Mouse (Mus musculus): ENCODE measurements at regions not wholly inside any gene's neighbourhood (a gene's known extent, or its start where the extent isn't known, plus 50 kb on each side); places are given as distances from the start of the nearest gene placed in this dataset.
"Not testable (repeated sequence)": the region's sequence is repeated elsewhere in the genome, so short reads cannot be mapped to it uniquely, and the experiment has no call there.

DNA sequence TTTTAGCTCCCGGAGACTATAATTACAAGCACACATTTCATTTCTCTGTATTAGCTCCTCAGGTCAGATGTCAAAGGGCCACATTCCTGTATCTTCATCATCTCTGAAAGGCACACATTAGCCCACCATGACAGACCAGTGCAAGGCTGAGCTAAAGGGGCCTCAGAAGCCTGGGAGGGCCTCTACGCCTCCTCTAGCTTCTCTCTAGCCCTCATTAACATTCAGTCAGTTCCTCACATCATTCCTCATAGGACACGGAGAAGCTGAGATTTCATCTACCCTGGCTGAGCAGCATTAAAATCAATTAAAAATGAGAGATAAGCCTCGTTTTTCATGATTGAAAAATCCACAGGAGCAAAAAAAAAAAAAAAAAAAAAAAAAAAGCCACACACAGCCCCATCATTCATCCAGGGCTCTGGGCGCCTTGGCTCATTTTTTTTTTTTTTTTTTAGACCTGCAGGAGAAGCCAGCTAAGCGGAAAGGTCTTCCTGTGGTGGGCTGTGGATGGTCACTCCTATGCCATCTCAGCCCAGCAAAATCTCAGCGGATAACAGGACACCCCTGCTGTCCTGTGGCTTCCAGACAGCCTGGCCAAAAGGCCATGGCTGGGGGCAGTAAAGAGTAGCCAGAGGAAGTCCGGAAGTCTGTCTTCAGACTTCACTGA is 82.5 kb downstream of the Rhob start:
- no peak for DNase-seq (ENCODE audit: low spot score in 2 of 2)
- intact Hi-C loops (cut with DNase I) = no loop called here

DNA sequence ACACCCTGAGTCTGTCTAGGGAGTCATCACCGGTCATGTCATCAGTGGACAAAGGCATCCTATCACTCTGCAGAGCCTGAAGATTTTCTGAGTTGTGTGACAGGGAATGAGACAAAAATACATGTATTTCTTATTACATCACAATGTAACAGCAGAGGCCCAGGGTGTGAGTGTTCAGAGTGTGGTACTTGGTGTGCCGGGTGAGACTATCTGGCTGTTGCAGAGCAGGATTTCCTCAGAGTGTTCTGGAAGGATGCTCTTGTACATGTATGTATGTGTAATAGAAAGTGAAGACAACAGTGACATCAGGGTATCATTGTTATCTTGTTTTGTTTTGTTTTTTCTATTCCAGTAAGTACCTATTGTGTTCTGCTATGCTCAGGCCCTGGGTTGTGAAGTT is 87.7 kb downstream of the Rhob start:
- no peak for DNase-seq (ENCODE audit: low spot score in 2 of 2)
- intact Hi-C loops (cut with DNase I) = no loop called here

DNA sequence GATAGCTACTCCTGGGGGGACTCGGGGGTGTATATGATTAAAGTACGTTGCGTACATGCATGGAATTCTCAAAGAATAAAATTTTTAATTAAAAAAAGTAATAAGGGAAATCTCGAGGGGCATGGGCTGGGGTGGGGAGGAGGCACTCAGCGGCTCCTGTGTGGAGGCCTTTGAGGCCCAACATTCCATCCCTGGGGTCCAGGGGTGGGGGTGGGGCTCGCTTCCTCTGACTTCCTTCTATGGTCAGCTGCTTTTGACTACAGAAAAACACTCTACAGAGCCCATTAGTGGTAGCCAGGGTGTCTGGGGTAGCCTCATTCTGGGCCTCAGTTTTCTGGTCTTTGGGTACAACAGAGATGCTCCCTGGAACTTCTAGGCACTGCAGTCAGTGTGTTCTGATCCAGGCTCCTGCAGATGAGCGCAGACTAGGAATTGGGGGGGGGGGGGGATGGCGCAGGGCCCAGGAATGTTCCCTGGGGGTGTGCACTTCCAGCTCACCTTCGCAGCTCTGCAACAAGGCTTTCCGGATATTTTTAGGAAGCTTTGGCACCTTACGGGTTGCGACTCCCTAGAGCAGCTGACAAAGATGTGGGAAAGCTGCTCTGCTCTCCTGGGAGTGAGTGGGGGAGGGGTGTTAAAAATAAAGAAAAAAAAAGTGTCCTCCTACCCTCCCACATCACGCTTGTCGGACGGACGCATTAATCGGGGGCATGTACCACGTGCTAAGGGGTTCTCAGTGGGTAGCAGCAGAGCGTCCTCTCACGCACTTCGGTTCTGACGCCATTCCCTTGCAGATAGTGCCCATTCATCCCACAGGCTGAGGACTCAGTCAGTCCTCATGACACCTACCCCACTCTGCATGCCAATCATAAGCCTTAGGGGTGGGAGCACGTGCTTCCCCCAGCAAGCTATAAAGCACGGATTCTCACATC is 89.1 kb downstream of the Rhob start:
- intact Hi-C loops (cut with DNase I) = no loop called here
- DNase-seq (ENCODE audit: low spot score in 2 of 2) = peak; percentile 30 to 63

DNA sequence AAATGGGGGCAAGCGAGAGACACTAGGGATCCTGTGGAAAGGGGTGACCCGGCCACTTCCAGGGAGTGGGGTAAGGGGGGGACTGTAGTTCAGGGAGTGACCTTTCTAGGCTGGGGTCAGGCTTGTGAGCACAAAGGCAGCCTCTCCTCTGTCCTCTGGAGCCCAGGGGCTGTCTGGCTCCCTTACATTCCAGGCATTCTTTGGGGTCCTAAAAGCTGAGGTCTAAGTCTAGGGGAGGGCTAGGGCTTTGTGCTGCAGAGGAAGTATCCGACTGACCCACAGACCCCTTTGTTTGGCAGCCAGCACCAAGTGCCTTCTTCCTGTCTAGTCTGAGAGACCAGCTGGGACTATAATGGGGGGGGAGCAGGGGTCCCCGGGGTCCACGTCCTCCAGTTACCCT is 88.9 kb downstream of the Hs1bp3 start:
- no peak for DNase-seq (ENCODE audit: low spot score in 2 of 2)
- intact Hi-C loops (cut with DNase I) = no loop called here

DNA sequence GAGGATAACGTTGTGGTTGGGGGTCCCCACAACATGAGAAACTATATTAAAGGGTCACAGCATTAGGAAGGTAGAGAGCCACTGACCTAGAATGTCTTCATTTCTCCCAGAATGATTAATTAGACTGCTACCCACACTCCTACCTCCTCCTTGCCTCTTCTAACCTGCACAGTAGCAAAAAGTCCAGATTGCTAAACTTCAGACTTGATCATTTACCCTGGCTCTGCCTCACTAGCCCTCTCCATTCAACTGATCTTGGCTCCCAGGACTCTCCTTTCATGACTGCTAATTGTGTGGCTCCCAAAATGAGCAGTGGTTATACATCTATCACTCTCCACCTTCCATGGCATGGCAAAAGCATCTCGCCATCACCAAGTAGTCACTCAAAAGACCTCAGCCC is 88.1 kb downstream of the Hs1bp3 start:
- DNase-seq (ENCODE audit: low spot score in 2 of 2) = no peak
- intact Hi-C loops (cut with DNase I) = no loop called here

DNA sequence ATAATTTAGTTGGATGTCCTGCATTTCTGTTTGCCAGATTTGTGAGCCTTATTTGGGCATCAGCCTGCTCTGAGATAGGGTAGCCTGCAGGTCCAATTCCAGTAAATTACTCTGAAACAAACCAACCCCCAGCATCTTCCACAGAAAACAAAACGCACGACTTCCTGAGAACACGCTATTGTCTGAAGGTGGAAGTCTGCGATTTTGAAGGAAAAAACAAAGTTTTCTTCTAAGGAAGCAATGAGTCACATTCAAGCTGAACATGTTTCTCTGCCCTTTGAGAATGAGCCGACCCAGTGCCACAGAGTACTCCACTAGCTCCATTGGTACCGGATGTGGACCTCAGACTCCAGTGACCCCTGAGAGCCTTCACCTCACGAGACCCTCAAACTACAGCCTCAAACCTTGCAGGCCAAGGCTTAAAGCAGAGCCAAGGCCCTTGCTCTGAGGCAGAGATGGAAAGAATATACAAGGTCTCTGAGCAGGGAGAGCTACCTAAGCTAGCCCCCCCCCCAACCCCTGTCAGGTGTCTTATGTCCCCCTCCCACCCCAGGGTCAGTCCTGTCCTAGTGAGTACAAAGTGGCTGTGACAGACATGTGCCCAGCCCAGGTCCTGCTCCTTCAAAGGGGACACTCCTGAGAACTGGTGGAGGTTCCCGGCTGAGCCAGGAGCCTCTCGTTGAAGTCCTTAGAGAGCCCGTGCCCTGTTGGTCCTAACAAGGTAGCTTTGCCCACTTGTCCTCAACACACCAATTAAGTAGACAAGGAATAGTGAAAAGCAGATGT is 87.3 kb downstream of the Hs1bp3 start:
- intact Hi-C loops (cut with DNase I) = no loop called here
- DNase-seq (ENCODE audit: low spot score in 2 of 2) = no peak

DNA sequence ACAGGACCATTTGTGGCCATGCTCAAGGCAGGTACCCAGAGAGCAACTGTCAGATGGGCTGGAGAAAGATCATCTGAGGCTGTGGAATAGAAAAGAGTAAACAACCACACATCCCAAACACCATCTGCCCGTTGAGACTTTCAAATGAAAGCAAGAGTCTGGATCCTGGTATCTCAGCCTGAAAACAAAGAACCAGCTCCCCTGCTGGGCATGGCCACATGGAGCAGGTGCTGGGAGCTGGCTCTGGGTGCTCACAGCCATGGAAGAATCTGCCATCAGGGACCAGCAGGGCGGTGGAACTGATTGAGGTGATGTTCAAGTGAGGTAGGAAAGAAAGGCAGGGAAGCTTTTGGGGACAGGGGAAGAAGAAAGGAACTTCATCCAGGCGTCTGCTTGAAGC is 85.6 kb downstream of the Hs1bp3 start:
- intact Hi-C loops (cut with DNase I) = no loop called here
- DNase-seq (ENCODE audit: low spot score in 2 of 2) = no peak

DNA sequence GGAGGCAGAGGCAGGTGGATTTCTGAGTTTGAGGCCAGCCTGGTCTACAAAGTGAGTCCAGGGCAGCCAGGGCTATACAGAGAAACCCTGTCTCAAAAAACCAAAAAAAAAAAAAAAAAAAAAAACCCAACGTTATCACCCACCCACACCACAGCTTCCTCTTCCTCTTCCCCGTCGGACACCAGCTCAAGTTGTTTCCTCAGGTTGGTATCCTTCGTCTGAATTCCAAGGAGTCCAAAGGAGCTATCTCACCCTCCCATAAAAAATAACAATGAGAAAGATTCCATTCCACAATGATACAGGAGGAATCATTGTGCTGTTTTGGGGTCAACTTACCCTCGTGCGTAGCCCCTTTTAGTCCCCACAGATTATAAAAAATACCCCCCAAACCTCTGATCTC is 83.2 kb downstream of the Hs1bp3 start:
- intact Hi-C loops (cut with DNase I); DNase-seq (ENCODE audit: low spot score in 2 of 2): not testable (repeated sequence)

DNA sequence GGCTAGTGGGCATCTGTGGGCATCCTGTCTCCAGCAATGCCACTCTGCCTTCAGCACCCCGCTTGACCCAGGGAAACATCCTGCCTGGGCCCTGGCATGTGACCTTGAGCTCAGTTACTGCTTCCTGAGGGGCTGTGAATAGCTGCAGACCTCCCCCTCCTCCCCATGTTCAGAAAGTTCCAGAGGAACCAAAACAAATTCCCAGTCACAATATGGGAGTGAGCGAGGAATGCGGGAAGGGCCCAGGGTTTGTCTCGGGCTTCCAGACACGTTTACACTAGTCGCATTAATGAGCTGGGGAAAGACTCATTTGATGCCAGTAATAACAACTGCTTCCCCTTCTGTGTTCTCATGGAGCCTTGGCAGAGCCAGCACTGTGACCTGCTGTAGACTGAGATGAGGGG is 81.7 kb downstream of the Hs1bp3 start:
- intact Hi-C loops (cut with DNase I) = no loop called here
- DNase-seq (ENCODE audit: low spot score in 2 of 2) = no peak

DNA sequence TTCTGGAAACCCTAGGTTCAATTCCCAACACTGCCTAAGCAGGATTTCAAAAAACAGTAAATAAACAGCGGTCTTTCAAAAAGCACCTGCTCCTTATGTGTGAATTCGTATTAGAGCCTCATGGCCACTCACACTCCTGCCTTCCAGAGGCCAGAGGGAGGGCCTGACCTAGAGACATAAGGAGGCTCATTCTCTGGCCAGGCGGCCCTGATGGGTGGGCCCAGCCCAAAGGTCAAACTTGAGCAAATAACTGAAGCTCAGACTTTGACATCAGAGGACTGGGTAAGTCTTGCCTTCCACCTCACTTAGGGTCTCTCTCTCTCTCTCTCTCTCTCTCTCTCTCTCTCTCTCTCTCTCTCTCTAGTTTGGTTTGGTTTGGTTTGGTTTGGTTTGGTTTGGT is 80.7 kb downstream of the Hs1bp3 start:
- no peak for DNase-seq (ENCODE audit: low spot score in 2 of 2)
- intact Hi-C loops (cut with DNase I) = no loop called here

All from left cerebral cortex, postnatal 14 days (tissue).